Comparison of ENCODE assay signal across 8 mouse cellular contexts in the genomic region with DNA sequence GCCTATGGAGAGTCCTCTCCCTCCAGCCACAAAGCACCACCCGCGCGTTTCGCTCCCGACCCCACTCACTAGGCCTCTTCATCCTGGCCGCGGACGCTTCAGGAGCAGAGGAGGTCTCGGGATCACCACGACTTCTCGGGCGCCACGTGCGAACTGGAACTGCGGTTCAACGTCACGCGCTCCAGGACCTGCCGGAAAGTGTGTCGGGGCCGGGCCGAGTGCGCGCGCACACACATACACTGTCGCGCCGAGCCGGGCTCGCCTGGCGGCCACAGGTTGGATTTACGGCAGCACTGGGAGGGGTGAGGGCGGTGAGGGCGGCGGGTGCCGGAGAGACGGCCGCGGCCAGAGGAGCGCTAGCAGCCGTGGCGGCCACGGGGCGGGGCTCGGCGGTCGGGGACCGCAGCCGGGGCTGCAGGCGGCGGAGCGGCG. TPM values are rescaled to one million over a fixed set of nuclear protein-coding genes. Genes with fewer than 3 reads are reported as not detected.
DNase-seq lines count a peak whose midpoint lies in the region; ATAC-seq and TF ChIP-seq lines count a peak whose summit lies in the region.

A gene (plus strand): TSS at position 279 of the 432 bp plus-strand sequence.
A gene (minus strand): TSS at position 293 of the 432 bp plus-strand sequence.

- peak within 1 kb of the TSS; percentile 87 for H3K27ac ChIP-seq in ES-E14 (ENCODE audit: insufficient read depth, low read depth, low read length, poor library complexity, severe bottlenecking)
- H3K27ac ChIP-seq in forebrain, embryonic 16.5 days (ENCODE audit: low read length), result peak within 1 kb of the TSS; percentile 99
- H3K27ac ChIP-seq in layer of hippocampus, adult 2 months, result peak within 1 kb of the TSS; percentile 89
- H3K27ac ChIP-seq in lung, embryonic 14.5 days (ENCODE audit: low read depth), result peak within 1 kb of the TSS; percentile 98
- no peak within 1 kb of the TSS; the same call in 1 of the 2 replicates for H3K27ac ChIP-seq in olfactory bulb, adult 2 months (ENCODE audit: insufficient read depth, low read depth, low read length)
- H3K27ac ChIP-seq in thymus, adult 2 months (ENCODE audit: control insufficient read depth, insufficient read depth, low read length), result peak within 1 kb of the TSS; percentile 70

- peak; percentile 94 for ATAC-seq in forebrain, embryonic 16.5 days
- ATAC-seq in lung, embryonic 14.5 days (ENCODE audit: insufficient read depth), result peak; percentile 92

- peaks cover 4% of the 10 kb centered on the region in 2 experiments for H3K4me1 ChIP-seq in ES-E14 (ENCODE audit: control insufficient read depth in 2 of 2, insufficient read depth in 2 of 2, low read length in 2 of 2, poor library complexity in 1 of 2)
- H3K4me1 ChIP-seq in forebrain, embryonic 16.5 days (replicated peaks; ENCODE audit: control insufficient read depth, insufficient read depth, low read length), result peaks cover 26% of the 10 kb centered on the region
- no peaks in the 10 kb centered on the region; the same call in 1 of the 2 replicates for H3K4me1 ChIP-seq in lung, embryonic 14.5 days (ENCODE audit: insufficient read depth)
- H3K4me1 ChIP-seq in olfactory bulb, adult 2 months (ENCODE audit: control insufficient read depth, insufficient read depth, low read length), result peaks cover 2% of the 10 kb centered on the region; the same call in 1 of the 2 replicates
- H3K4me1 ChIP-seq in thymus, adult 2 months (replicated peaks; ENCODE audit: control insufficient read depth, insufficient read depth, low read length), result peaks cover 8% of the 10 kb centered on the region

- TF ChIP-seq POLR2A in olfactory bulb, adult 2 months (IDR thresholded peaks at IDR 0.05; ENCODE audit: insufficient read depth, low read depth, low read length), result peak; percentile 75
- TF ChIP-seq POLR2A in thymus, adult 2 months (IDR thresholded peaks at IDR 0.05; ENCODE audit: control insufficient read depth, extremely low read depth, insufficient read depth, low read length, poor library complexity), result peak; percentile 85

- H3K4me3 ChIP-seq in ES-E14 (ENCODE audit: insufficient read depth in 1 of 2, low read depth in 1 of 2, low read length in 2 of 2, poor library complexity in 1 of 2, severe bottlenecking in 1 of 2), result peak within 1 kb of the TSS; percentile 92 to 96
- peak within 1 kb of the TSS; percentile 79 for H3K4me3 ChIP-seq in forebrain, embryonic 16.5 days (replicated peaks; ENCODE audit: low read length)
- H3K4me3 ChIP-seq in layer of hippocampus, adult 2 months, result peak within 1 kb of the TSS; percentile 94
- peak within 1 kb of the TSS; percentile 90 for H3K4me3 ChIP-seq in lung, embryonic 14.5 days (ENCODE audit: low read depth, low read length)
- peak within 1 kb of the TSS; percentile 94 for H3K4me3 ChIP-seq in olfactory bulb, adult 2 months (ENCODE audit: insufficient read depth, low read depth, low read length)
- H3K4me3 ChIP-seq in thymus, adult 2 months (ENCODE audit: control insufficient read depth, insufficient read depth, low read length), result peak within 1 kb of the TSS; percentile 65

- peaks cover 38% of the 10 kb centered on the region for H3K36me3 ChIP-seq in ES-E14 (ENCODE audit: control insufficient read depth, insufficient read depth, low read length, poor library complexity, severe bottlenecking)
- H3K36me3 ChIP-seq in forebrain, embryonic 16.5 days (ENCODE audit: control insufficient read depth, insufficient read depth), result peaks cover 27% of the 10 kb centered on the region
- H3K36me3 ChIP-seq in lung, embryonic 14.5 days (ENCODE audit: insufficient read depth), result peaks cover 60% of the 10 kb centered on the region
- H3K36me3 ChIP-seq in thymus, adult 2 months (ENCODE audit: control insufficient read depth, insufficient read depth, low read length), result peaks cover 23% of the 10 kb centered on the region

- peak; percentile 53 for TF ChIP-seq CTCF in layer of hippocampus, adult 2 months (conservative IDR thresholded peaks at IDR 0.05)
- TF ChIP-seq CTCF in lung, embryonic 14.5 days (IDR thresholded peaks at IDR 0.05; ENCODE audit: low read depth), result peak; percentile 56
- TF ChIP-seq CTCF in olfactory bulb, adult 2 months (IDR thresholded peaks at IDR 0.05; ENCODE audit: insufficient read depth, low read depth, low read length), result no peak
- TF ChIP-seq CTCF in thymus, adult 2 months (IDR thresholded peaks at IDR 0.05; ENCODE audit: borderline replicate concordance, control insufficient read depth, extremely low read depth, insufficient read depth, low read length, poor library complexity), result 0 out of 2 replicates have a peak, but pooled peaks have one; percentile 51

- H3K9ac ChIP-seq in ES-E14 (ENCODE audit: insufficient read depth, low read depth, low read length, poor library complexity, severe bottlenecking), result peak within 1 kb of the TSS; percentile 99
- H3K9ac ChIP-seq in forebrain, embryonic 16.5 days (replicated peaks; ENCODE audit: low read depth, low read length), result peak within 1 kb of the TSS; percentile 94
- peak within 1 kb of the TSS; percentile 90 for H3K9ac ChIP-seq in lung, embryonic 14.5 days

- H3K27me3 ChIP-seq in forebrain, embryonic 16.5 days (replicated peaks; ENCODE audit: control insufficient read depth, insufficient read depth, low read length), result no peaks in the 10 kb centered on the region
- no peaks in the 10 kb centered on the region for H3K27me3 ChIP-seq in lung, embryonic 14.5 days (ENCODE audit: insufficient read depth, low read length)
- H3K27me3 ChIP-seq in thymus, adult 2 months (ENCODE audit: control insufficient read depth, insufficient read depth, low read length), result no peaks in the 10 kb centered on the region

- in situ Hi-C loops in ES-E14 (cut with MboI; ENCODE audit: low sequenced_read_pairs in 2 of 2, unreplicated experiment in 2 of 2), result no loop called here

- intact Hi-C loops in heart, postnatal 36 days (cut with DNase I), result no loop called here

- peak; percentile 89 for DNase-seq in ES-E14 (ENCODE audit: low read depth, low spot score)
- DNase-seq in cerebellum, adult 11-12 months, result peak; percentile 97
- DNase-seq in heart, postnatal 36 days, result peak; percentile 95 to 97
- peak; percentile 95 to 96 for DNase-seq in layer of hippocampus, adult 2 months (ENCODE audit: low spot score in 2 of 2)
- peak; percentile 98 for DNase-seq in lung, embryonic 14.5 days
- DNase-seq in thymus, adult 2 months, result peak; percentile 97

- H3K4me2 ChIP-seq in forebrain, embryonic 16.5 days (ENCODE audit: low read length), result peak within 1 kb of the TSS; percentile 63
- peak within 1 kb of the TSS; percentile 77 for H3K4me2 ChIP-seq in lung, embryonic 14.5 days

- no peaks in the 10 kb centered on the region for H3K9me3 ChIP-seq in ES-E14 (ENCODE audit: control insufficient read depth, insufficient read depth, low read depth, low read length)
- H3K9me3 ChIP-seq in forebrain, embryonic 16.5 days (ENCODE audit: control insufficient read depth, low read length), result no peaks in the 10 kb centered on the region
- no peaks in the 10 kb centered on the region for H3K9me3 ChIP-seq in lung, embryonic 14.5 days (ENCODE audit: low read depth, low read length)

- WGBS in forebrain, embryonic 16.5 days, result under 1% methylated on average over 43 of the region's 53 CpGs
- under 1% methylated on average over 47 of the region's 53 CpGs for WGBS in lung, embryonic 14.5 days
- WGBS in olfactory bulb, adult 2 months, result under 1% methylated on average over 53 of the region's 53 CpGs
- WGBS in thymus, adult 2 months, result 2% methylated on average over 51 of the region's 53 CpGs

TF ChIP-seq in ES-E14, 5 proteins besides CTCF, POLR2A, EP300 and RAD21:
- TF ChIP-seq ZNF384 (IDR thresholded peaks at IDR 0.05; ENCODE audit: low read depth, low read length) (no peak), HCFC1 (IDR thresholded peaks at IDR 0.05; ENCODE audit: borderline replicate concordance, insufficient read depth, low read length) (peak; percentile 64; the same call in 1 of the 2 replicates)

RNA-seq across cellular contexts. Expression of the first gene that starts in this region (rescaled TPM):
- total RNA-seq in ES-E14 (2012; rRNA removed), result 57.2 and 58.9 TPM in 2 replicates
- 154 and 170 TPM in 2 replicates for polyA plus RNA-seq in forebrain, embryonic 16.5 days (2015; fragmentation: Nextera tagmentation; extraction: Ambion mirVana)
- 10 to 100 TPM; 49.9 to 53.8 TPM for total RNA-seq in heart, postnatal 36 days (2021)
- total RNA-seq in layer of hippocampus, adult 2 months (2021), result 10 to 100 TPM; 56.3 to 56.8 TPM
- 101 and 110 TPM in 2 replicates for polyA plus RNA-seq in lung, embryonic 14.5 days (2014; fragmentation: Nextera tagmentation; extraction: Ambion mirVana)
- polyA plus RNA-seq in olfactory bulb, adult 2 months (2012; ENCODE audit: insufficient read depth, insufficient read length, low replicate concordance, missing spikeins), result 82.9 and 393 TPM in 2 replicates
- polyA plus RNA-seq in thymus, adult 2 months (2012; rRNA removed), result 32.1 and 47.0 TPM in 2 replicates

RNA-seq across cellular contexts. Expression of the second gene that starts in this region (rescaled TPM):
- total RNA-seq in ES-E14 (2012; rRNA removed), result 377 and 427 TPM in 2 replicates
- 57.6 and 61.9 TPM in 2 replicates for polyA plus RNA-seq in forebrain, embryonic 16.5 days (2015; fragmentation: Nextera tagmentation; extraction: Ambion mirVana)
- 10 to 100 TPM; 21.6 to 24.2 TPM for total RNA-seq in heart, postnatal 36 days (2021)
- total RNA-seq in layer of hippocampus, adult 2 months (2021), result 10 to 100 TPM; 48.8 to 54.1 TPM
- 126 and 128 TPM in 2 replicates for polyA plus RNA-seq in lung, embryonic 14.5 days (2014; fragmentation: Nextera tagmentation; extraction: Ambion mirVana)
- not detected in 2 replicates for polyA plus RNA-seq in olfactory bulb, adult 2 months (2012; ENCODE audit: insufficient read depth, insufficient read length, low replicate concordance, missing spikeins)
- 24.0 and 32.9 TPM in 2 replicates for polyA plus RNA-seq in thymus, adult 2 months (2012; rRNA removed)
